Mouse (Mus musculus) mouse trophoblast stem cell (cell line): ENCODE measurements around the gene Camsap3.
"Not testable (repeated sequence)": the region's sequence is repeated elsewhere in the genome, so short reads cannot be mapped to it uniquely, and the experiment has no call there.

Experiments
- in situ Hi-C, 2 experiments: fragments of 300-500 bp; cut with MseI, MboI; formaldehyde crosslinking; loops; 2 replicates in 1 of 2; 3 replicates in 1 of 2; pipeline ENCODE4 v1.15.1; 2025

The Camsap3 gene

DNA sequence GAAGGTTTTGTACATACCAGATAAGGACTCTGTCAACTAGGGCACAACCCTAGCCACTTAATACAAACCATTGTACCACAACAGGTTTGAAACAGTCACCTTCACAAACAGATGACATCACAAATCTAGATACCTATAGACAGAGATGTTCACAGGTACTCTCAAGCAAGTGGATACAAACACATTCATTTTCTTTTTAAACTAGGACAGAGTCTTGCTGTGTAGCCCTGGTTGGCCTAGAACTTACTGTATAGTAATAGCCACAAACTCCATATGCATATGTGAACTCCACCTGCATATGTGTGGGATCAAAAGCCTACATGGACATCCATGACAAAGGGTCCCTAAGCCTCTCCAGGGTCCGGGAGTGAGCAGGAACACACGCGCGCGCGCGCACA is at the start of gene Camsap3:
Gene Camsap3, plus strand, starts transcription at position 301 of the 398 bp plus-strand sequence.
- in situ Hi-C loops, result no loop called here

DNA sequence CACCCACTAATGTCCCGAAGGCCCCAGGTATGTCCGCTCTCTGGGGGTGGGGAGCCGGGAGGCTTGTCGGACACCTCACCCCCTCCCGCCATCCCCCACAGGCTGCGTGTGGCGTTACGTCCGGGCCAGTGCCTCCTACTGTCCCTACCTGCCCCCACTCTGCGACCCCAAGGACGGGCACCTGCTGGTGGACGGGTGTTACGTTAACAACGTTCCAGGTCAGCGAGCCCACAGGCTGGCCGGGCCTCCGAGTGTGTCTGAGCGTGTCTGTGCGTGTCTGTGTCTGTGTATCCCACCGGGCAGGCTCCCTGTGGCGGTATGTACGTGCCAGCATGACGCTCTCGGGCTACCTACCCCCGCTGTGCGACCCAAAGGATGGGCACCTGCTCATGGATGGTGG is 49.4 kb upstream of the Camsap3 start:
- in situ Hi-C loops, result no loop called here

DNA sequence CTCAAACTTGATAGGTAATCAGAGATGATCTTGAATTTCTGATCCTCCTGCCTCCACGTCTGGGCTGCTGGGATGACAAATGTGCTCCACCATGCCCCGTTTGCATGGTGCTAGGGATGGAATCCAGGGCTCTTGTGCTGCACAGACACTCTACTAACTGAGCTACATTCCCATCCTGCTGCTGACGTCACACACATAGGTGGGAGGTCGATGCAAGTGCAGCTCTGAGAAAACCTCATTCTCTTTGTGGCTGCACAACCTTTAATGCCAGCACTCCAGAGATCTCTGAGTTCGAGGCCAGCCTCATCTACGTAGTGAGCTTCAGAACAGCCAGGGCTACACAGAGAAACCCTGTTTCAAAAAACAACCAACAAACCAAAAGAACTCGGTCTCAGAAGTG is 47.9 kb upstream of the Camsap3 start:
- in situ Hi-C loops, result no loop called here

DNA sequence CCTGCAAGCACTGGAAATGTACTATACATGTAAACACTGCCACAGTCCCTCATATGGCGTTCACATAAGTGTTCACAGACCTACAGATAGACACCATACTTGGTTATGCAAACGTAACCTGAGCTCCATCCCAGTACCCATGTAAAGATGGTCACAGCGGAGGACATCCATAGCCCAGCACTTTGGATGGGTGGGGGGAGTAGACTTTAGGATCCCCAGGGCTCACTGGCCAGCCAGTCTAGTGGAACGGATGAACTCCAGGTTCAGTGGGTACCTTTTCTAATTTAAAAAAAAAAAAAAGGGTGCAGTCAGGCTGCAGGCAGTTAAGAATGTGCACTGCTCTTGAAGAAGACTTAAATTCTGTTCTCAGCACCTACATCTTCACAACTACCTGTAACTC is 47.0 kb upstream of the Camsap3 start:
- in situ Hi-C loops, result no loop called here

DNA sequence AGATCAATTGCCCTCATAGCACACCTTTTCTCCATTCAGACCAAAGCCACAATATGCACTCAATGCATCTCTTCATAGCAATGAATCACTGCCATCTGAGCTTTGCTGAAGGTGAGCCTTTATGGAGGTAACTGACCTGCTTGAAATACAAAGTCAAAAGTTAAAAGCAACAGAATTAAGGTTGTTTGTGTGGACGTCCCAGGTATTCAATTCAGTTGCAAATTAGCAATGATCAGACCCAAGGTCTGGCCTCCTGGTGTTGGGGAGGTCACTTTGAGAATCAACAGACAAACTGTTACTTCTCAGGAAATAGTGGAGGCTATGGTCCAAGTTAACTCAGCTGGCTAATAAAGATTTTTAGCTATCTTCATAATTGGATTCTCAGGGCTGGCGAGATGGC is 40.6 kb upstream of the Camsap3 start:
- in situ Hi-C loops, result loop anchor here in 1 of 2 experiments (5.0 kb wide), 1 partner anchor 51 kb away; no protein-coding TSS in a partner anchor

DNA sequence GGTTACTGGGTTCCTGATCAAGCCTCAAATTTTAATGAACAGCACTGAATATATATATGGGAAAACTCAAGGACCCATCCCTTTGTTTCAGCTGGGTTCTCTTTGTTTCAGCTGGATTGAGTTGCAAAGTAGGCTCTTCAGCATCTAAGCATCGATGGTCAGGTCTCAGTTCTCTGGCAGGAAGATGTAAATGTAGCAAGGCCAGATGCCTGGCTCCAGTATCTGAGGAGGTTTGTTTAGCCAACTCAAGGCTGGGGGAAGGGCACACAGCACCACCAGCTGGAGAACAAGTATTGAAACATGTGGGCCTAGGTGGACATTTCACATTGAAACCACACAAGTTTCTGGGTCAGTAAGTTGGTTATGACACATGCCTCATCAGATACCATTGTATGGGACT is 34.9 kb upstream of the Camsap3 start:
- in situ Hi-C loops, result no loop called here

DNA sequence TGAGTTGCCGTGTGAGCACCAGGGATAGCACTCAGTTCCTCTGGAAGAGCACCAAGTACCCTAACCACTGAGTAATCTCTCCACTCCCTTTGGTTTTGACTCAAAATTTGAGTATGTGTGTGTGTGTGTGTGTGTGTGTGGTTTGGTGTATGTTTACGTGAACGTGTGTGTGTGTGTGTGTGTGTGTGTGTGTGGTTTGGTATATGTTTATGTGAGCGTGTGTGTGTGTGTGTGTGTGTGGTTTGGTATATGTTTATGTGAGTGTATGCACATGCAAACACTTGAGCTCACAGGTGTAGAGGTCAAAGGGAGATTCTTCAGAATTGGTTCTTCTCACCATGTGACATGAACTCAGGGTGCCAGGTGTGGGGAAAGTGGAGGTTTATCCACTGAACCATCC is 31.0 kb upstream of the Camsap3 start:
- in situ Hi-C loops, result no loop called here

DNA sequence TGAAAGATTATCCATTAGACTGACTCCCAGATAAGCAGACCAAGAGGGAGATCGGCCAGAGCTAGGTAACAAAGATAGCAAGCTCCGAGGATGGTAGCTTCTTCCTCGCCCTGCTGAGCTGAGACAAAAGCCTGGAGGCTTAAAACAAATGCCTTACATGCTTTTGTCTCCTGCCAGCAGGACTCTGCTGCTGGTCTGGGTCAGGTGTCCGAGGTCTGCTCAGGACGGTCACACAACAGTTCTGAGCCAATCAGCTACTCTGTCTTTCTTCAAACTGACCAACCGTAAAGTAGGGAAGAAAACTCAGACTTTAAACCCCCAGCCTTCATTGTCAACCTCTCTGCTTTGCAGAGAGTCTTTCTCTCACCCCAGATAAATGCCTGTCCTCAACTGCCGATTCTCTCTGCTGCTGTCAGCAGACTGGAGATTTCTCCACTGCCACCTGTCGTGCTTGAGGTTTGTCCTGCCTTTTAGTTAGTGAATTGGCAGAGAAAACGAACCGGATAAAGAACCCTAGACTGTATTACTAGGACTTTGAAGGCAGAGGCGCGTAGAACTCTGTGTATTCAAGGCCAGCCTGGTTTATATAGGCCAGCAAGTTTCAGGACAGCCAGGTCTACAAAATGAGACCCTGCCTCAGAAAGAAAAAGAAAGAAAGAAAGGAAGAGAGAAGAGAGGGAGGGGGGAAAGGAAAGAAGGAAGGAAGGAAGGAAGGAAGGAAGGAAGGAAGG is 19.3 kb upstream of the Camsap3 start, which contains the start of gene C330021F23Rik:
Gene C330021F23Rik, plus strand, starts transcription at position 350 of the 731 bp plus-strand sequence.
- in situ Hi-C loops, result no loop called here

DNA sequence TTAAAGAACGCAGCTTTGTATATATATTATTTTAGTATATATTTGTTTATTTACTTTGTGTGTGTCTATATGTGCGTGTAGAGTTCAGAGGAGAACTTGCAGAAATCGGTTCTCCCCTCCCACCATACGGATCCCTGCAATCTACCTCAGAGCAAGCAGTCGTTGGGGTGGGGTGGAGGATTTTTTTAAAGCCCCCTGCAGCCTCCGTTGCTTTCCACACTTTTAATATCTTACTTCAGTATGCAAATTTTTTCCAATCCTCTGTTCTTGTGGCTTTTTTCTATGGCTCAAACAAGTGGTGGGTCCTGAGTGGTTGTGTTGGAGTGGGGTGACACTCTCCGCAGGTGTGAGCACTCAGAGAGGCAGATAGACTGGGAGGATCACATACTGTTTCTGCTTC is 18.7 kb upstream of the Camsap3 start:
- in situ Hi-C loops, result no loop called here

DNA sequence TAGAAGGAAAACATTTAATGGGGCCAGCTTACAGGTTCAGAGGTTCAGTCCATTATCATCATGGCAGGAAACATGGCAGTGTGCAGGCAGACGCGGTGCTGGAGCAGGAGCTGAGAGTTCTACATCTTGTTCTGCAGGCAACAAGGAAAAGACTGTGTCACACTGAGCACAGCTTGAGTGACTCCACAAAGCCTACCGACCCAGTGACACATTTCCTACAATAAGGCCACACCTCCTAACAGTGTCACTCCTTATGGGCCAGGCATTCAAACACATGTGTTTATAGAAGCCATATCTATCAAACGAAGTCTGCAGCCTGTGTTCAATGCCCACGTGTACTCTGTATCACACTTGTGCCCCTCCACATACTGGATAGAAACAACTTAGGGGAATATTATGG is 17.3 kb upstream of the Camsap3 start:
- in situ Hi-C loops, result no loop called here

DNA sequence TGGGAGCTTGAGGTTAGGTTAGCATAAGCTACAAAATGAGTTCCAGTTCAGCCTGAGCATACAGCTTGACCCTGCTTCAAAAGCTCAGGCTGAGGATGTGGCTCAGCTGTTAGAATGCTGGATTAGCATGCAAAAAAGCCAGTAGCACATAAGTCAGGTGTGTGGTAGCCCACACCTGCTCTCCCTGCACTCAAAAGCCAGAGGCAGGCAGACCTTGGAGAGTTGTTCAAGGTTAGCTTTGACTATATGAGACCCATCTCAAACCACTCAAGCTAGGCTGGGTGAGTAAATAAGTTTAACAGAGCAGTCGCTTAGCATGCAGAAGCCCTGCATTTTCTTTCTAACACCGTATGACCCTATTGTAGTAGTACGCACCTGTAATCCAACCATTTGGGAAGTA is 12.5 kb upstream of the Camsap3 start:
- in situ Hi-C loops, result no loop called here

DNA sequence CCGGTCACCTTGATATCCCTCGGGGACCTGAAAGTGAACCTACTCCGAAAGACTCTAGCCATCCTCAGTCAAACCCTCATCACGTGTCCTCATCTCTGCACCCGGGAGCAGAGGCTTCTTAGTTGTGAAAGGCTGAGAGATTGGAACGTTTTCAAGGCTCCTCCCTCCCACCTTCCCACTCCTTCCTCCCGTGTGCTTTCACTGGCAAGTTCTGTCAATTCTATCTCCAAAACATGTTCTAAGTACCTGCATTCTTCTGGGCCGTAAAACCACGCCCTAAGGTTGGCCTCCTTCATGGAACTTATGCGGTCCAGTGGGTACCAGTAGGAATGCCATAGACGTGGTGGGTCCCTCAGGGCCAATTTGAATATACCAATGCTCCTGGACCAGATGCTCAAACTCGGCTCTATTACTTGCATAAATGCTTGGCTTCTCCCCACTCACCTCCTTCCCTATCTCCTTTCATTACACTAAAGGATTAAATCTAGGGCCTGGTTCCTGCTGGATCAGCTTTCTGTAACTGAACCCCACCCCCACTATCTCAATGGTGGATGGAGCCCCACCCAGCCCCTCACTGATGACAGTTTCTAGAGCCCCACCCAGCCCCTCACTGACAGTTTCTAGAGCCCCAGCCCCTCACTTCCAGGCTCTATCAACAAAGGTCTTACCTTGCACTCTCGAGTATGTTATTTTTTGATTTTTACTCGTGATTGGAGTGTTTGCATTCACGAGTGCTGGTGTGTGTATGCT is 10.7 kb upstream of the Camsap3 start:
- in situ Hi-C loops, result no loop called here

DNA sequence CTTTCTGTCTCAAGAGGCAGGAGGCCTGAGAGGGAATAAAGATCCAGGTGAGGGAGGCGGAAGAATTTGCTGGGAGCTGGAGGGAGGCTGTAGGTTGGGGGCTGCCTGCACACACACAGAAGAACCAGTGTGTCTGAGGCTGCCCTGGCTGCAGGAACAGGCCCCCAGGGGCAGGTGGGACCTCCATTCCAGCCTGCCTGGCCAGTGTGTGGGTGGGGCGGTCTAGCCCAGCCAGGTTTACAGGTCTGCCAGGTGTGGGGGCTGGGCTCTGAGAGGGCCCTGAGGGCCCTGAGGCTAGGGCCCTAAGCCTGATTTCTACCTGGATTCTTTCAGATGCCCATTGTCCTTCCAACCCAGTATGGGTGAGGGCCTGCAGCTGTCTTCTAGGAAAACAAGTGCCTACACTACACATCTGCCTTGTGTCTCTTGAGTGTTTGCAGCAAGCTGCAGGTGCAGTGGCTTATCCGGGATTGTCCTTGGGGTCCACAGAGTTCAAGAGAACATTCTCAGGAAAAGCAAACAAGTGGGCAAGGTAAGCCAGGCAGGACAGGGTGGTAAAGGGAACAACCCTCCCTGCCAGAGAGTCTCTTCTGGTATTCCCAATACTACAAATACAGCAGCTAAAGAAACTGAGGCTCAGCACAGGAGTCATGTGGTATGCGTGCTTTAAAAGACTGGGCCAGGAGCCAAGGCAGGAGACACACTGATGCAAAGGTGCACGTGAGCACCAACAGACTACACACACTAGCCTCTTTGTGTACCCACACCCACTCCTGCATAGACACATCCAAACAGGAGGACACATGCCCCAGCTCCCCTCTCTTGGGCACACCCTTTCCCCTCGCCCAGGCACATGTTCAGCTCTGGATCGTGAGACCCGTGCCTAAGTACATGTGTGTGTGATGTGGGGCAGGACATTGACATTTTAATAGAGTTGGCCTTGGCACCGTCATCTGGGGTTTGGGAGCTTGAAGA is 7.4 kb upstream of the Camsap3 start:
- in situ Hi-C loops, result no loop called here

DNA sequence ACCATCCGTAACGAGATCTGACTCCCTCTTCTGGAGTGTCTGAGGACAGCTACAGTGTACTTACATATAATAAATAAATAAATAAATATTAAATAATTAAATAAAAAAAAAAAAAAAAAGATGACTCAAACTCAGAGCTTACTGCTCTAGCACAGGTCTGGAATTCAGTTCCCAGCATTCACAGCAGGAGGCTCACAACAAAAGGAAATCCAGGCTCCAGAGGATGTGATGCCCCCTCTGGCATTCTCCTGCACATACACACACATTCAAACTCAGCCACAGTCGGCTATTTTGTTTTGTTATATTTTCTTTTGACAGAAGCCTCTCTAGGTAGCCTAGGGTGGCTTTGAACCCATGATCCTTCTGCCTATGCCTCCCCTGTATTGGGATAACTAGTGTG is 5.1 kb upstream of the Camsap3 start:
- in situ Hi-C loops, result not testable (repeated sequence)

DNA sequence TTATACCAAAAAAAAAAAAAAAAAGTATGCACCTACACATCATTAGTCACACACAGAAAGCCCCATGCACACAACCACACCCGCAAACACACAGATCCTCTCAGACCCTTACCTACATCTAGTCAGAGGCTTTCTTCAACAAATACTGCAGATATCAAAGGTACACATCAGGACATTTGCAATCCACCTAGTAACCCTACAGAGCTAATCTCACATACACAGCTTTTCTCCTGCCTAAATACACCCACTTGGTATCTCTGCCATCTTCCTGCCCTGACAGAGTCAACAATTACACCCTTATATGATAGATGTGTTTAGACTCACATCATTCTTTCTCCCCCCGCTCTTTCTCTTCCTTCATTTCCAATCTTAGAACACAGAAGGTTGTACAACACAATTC is 641 bp upstream of the Camsap3 start:
- in situ Hi-C loops, result no loop called here

DNA sequence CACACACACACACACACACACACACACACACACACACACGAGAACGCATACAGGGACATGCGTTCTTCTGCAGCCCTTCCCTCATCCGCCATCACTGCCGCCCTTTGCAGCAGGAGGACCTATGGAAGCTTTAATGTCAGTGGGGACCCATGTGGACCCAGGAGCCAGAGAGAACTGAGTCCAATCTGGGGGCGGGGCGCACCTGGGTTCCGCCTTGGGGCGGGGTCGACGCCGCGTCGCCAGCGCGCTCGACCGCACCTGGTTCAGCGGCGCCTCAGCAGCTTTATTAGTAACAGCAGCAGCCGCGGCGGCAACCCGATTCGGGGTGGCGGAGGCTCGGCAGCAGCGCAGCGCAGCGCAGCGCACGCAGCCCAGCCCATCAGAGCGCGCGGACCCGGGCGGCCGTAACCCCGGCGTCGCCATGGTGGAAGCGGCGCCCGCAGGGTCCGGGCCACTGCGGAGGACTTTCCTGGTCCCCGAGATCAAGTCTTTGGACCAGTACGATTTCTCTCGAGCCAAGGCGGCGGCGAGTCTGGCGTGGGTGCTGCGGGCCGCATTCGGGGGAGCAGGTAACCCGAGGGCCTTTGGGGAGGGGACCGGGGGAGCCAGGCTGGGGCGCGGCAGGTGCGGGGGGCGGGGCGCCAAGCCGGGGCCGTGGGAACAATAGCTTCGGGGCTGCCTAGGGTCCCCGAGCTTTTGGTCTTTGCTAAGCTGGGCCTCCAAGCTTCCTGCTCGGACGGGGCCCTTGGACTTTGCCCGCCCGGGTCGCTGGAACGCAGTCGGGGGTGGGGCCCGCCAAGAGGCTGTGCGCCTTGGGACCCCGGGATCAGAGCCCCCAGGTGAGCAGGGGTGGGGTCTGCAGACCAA is 531 bp downstream of the Camsap3 start:
- in situ Hi-C loops, result no loop called here

DNA sequence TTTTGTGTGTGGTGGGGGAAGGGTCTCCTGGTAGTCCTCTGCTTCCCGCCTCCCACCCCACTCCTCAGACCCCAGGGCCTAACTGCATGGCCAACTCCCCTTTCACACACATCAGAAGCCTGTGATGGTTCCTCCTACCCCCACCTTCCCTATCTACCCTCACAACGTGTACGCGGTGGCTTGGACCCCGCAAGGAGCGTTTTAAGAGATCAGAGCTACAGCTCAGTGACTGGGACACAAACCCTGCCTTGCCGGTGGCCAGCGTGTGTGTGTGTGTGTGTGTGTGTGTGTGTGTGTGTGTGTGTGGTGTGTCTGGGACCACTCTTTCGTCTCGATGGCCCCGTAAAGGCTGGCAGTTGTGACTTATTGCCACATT is 1.2 kb downstream of the Camsap3 start:
- in situ Hi-C loops, result no loop called here

DNA sequence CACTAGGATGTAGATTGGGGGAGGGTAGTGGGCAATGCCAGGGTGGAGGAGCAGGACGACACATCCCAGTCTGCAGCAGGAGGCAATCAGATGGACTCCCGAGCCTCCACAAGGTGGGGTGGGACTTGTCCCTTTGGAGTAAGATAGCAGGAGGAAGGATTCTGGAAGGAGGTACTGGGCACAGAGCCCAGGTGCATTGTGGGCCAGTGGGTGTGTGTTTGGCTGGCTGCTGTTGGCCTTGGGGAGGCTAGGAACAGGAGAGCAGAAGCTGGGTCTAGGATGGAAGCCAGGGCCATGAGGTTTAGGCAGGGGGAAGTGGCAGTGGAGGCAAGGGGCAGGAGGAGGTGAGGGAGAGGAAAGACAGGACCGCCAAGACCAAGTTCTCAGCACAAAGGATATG is 6.4 kb downstream of the Camsap3 start:
- in situ Hi-C loops, result no loop called here

DNA sequence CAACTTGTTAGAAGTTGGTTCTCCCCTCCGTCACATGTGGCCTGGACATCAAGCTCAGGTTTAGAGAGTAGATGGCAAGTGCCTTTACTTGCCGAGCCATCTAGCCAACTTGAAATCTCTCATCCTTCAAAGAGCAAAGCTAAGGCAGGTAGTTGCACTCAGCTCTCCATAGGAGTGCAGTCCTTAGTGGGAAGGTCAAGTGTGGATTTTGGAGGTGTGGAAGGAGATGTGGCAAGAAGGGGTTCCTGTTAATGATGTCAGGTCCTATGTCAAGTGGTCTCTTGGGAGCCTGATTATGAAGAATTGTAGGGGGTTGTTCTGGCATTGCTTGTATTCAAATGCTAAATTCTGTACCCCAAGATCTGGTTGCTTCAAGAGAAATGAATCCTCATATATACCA is 7.4 kb downstream of the Camsap3 start:
- in situ Hi-C loops, result no loop called here

DNA sequence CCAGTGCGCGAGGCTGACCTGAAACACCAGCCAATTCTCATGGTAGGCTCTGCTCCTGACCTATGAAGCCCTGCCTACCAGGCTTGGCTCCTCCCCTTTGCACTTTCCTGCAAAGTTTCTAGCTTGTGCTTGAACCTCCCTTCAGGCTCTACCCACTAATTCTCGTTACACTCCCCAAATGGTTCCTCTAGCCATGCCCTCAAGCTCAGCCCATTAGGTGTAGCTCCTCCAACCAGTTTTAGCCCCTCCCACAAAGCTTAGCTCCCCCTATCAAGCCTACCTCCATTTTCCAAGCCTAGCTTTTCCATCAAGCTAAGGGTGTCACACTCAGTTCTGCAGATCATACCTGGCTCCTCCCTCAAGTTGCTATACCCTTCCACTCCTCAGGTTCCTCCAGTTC is 11.0 kb downstream of the Camsap3 start:
- in situ Hi-C loops, result loop anchor here in 1 of 2 experiments (5.0 kb wide), 1 partner anchor 51 kb away; no protein-coding TSS in a partner anchor

DNA sequence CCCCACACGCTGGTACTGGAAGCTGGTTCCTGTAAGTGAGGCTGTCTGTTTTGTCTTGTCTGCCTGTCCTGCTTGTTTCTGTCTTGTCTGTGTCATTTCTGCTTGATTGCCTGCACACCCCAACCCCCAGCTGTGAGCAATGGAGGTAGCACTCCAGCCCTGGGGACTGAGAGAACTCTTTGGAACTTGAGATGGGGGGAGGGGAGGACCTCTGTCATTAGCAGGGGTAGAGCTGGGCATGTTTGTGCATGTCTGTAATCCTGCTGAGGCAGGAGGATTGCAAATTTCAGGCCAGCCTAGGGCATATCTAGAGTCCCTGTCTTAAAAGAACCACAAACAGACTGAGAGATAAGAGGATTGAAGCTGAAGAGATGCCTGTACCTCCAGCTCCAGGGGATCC is 12.1 kb downstream of the Camsap3 start:
- in situ Hi-C loops, result loop anchor here in 1 of 2 experiments (5.0 kb wide), 1 partner anchor 52 kb away; no protein-coding TSS in a partner anchor
